Mouse (Mus musculus) testis, postnatal 14 days (tissue): ENCODE results near the gene Gm10447.

Experiments
- DNase-seq: peaks from one replicate; pipeline ENCODE4 v3.0.0; 2021; ENCODE audit warnings: low spot score

The Gm10447 gene

GRCm38 (mm10) chr11:53456474-53457371, at the start of gene Gm10447, which contains the start of gene Shroom1:
Gm10447 (minus strand) TSS chr11:53457110.
Shroom1 (plus strand) TSS chr11:53457205.
- DNase-seq = no peak

GRCm38 (mm10) chr11:53505026-53505663, 48.2 kb upstream of the Gm10447 start:
- DNase-seq = no peak

GRCm38 (mm10) chr11:53504376-53504775, 47.5 kb upstream of the Gm10447 start:
- DNase-seq = no peak

GRCm38 (mm10) chr11:53503738-53504137, 46.8 kb upstream of the Gm10447 start:
- no peak for DNase-seq

- DNase-seq = no peak
These were observed 45.3 kb upstream of the Gm10447 start for GRCm38 (mm10) chr11:53502039-53502765.

GRCm38 (mm10) chr11:53500569-53500968, 43.7 kb upstream of the Gm10447 start:
- DNase-seq = no peak

GRCm38 (mm10) chr11:53496946-53497345, 40.0 kb upstream of the Gm10447 start:
- no peak for DNase-seq

- DNase-seq = no peak
These were observed 38.5 kb upstream of the Gm10447 start for GRCm38 (mm10) chr11:53495417-53495816.

GRCm38 (mm10) chr11:53493243-53493955, 36.5 kb upstream of the Gm10447 start:
- no peak for DNase-seq

- no peak for DNase-seq
These were observed 35.1 kb upstream of the Gm10447 start for GRCm38 (mm10) chr11:53491954-53492401.

- DNase-seq = no peak
These were observed 32.5 kb upstream of the Gm10447 start for GRCm38 (mm10) chr11:53489421-53489820.

- DNase-seq = no peak
These were observed 32.1 kb upstream of the Gm10447 start for GRCm38 (mm10) chr11:53489007-53489406.

- no peak for DNase-seq
These were observed 30.1 kb upstream of the Gm10447 start for GRCm38 (mm10) chr11:53486822-53487594.

- no peak for DNase-seq
These were observed 29.4 kb upstream of the Gm10447 start for GRCm38 (mm10) chr11:53486351-53486750.

- no peak for DNase-seq
These were observed 28.8 kb upstream of the Gm10447 start for GRCm38 (mm10) chr11:53485719-53486118.

GRCm38 (mm10) chr11:53483159-53483891, 26.4 kb upstream of the Gm10447 start:
- DNase-seq = no peak

- DNase-seq = no peak
These were observed 24.3 kb upstream of the Gm10447 start for GRCm38 (mm10) chr11:53481088-53481730.

- DNase-seq = no peak
These were observed 22.9 kb upstream of the Gm10447 start, which contains the start of the genes Gm9945 and Sowaha for GRCm38 (mm10) chr11:53479783-53480301. Gm9945 (plus strand) TSS chr11:53480166. Sowaha (minus strand) TSS chr11:53480274.

GRCm38 (mm10) chr11:53479171-53479782, 22.4 kb upstream of the Gm10447 start:
- no peak for DNase-seq
